Mouse (Mus musculus) CD4-positive, CD25-positive, alpha-beta regulatory T cell, adult 4 months (primary cell): Measurements from ENCODE around the gene Hnrnph2. TPM values are rescaled to one million over a fixed set of nuclear protein-coding genes. Genes with fewer than 3 reads are reported as not detected.

Source experiments
- ATAC-seq: one replicate; pipeline ENCODE4 v1.8.0; 2017
- polyA plus RNA-seq, 2 experiments: library from polyadenylated mRNA; unstranded; fragments of 100-300 nt; shearing (Covaris generic); gene quantifications; one replicate each; pipeline ENCODE4 v1.2.1; 2017

Hnrnph2 gene
- polyA plus RNA-seq, 2 experiments from 2014 or later: 93.8 to 139 TPM

DNA sequence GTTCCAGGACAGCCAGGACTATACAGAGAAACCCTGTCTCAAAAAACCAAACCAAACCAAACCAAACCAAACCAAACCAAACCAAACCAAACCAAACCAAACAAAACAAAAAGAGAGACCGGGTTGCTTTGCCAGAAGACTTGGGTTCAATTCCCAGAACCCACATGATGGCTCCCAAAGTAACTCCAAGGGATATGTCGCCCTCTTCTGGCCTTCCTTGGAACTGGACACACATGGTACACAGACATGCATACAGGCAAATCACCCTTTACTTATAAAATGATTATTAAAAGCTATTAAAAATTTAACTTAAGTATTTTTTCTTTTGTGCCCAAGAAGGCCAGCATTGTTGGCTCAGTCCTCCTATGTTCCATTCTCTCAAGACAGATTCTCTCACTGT is 13.3 kb downstream of the Hnrnph2 start:
- no peak for ATAC-seq

DNA sequence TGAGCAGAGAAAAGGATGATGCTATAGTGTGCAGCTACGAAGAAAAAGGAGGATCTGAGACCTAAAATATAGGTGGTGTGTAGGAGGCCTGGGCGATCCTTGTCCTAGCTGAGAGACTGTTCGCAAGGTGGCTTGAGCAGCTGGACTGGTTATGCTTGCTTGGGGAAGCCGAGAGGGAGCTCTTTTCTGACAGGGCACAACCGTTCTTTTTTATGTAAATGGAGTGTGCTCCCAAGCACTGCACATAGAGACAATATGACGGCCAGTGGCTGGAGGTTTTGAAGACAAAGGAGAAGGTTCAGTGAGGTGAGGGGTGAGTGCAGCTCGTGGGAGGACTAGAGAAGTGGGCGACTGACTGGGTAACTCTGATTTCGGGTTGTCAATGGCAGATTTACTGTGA is 18.7 kb downstream of the Hnrnph2 start:
- ATAC-seq: no peak

DNA sequence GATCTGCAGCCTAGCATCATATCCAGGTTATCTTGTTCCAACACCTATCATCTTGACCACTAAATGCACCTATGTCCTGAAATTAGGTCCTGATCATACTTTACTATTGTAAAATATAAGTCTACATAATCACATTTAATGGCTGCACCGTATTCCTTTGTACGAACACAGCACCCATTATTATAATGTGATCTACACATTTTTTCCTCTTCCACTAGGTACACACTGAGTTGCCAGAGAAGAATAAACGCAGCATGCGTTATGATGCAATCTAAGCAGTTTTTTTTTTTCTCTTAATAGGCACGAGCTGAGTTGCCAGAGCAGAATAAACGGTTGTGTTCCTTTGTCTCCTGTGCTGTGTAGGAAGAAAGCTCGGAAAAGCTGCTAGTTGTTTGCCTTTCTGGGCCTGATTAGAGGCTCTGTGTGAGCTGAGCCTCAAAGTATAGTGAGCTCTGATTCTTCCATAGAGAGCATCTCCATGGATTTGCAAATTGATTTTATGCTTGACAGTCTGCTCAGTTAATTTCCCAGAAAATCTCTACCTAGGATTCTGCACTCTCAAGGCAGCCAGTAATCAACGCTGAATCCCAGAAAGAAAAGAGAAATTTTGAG is 19.4 kb downstream of the Hnrnph2 start:
- ATAC-seq: no peak

DNA sequence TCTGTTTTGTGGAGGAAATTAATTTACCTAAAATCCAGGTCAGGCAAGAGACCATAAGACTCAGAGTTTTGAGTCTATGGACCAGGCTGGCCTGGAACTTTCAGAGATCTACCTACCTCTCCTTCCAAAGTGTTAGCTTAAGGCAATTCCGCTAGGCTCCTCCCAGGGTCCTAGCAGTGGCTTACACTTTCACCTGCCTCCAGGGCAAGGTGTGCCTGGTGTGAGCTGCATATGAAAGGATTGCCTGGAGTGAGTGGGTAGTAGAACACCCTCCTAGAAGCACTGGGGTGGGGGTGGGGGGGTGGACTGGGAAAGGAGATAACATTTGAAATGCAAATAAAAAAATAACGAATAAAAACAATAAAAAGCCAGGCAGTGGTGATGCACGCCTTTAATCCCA is 20.7 kb downstream of the Hnrnph2 start:
- no peak for ATAC-seq

DNA sequence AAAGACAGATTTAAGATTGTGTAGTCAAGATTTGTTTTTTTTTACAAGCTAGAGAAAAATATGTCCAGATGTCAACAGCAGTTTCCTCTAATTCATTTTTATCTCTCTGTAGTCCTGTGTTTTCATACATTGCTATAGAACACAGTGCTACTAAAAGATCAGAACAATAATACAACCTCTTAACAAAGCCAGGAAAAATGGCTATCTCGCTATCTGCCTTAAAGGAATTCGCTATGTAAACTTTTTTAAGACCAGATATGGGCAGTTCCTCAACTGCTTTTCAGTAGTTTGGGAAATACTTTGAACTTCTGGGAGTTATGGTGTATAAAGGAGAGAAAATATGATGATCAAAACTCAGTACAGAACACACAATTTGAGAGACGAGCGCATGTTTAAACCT is 22.4 kb downstream of the Hnrnph2 start:
- no peak for ATAC-seq

DNA sequence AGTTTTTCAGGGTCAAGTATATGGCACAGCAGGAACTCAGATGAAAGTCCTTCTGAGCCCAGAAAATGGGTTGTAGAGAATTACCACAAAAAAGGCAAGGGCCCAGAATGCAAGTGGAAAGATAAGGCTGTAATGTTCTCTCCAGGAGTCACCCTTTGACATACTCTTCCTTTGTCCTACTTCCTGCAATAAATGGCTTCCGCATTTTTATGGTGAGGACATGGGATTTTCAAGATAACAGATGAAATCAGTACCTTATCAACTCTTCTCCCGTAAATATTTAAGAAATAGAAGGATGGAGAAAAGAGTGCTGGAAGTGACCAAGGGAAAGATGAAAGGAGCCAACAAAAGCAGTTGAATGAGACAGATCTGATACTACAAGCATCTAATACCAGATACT is 27.2 kb downstream of the Hnrnph2 start:
- no peak for ATAC-seq

DNA sequence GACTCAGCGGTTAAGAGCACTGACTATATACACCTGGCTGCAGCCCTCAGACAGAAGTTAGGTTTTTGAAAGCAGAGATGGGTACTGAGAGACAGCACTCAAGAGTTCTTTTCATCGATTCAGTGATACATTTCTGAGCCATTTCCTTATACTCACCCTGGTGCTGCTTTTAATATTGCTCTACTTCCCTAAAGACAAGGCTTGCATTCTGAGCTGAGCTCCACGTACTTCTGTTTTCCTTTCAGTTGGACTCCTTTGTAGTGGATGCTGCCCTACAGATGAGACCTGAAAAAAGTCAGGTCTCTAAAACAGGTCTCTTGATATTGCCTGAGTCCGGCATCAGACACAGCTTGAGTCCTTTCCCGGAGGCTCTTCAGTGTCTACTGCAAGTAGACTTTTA is 31.7 kb downstream of the Hnrnph2 start:
- ATAC-seq: no peak

DNA sequence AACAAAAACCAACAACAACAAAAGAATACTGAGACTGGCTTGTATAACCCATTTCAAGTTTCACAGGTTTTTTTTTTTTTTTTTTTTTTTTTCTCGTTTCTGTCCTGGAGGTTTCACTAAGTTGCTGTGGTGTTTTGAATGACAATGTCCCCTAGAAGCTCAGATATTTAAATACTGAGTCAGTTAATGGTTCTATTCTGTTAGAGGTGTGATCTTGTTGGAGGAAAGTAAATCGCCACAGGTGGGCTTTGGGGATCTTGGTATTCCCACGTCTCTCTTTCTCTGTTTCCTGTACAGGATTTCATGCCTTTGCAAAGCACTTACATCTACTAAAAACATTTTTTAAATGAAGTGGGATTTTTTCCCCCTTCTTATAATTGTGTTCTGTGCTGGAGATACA is 34.1 kb downstream of the Hnrnph2 start:
- no peak for ATAC-seq

DNA sequence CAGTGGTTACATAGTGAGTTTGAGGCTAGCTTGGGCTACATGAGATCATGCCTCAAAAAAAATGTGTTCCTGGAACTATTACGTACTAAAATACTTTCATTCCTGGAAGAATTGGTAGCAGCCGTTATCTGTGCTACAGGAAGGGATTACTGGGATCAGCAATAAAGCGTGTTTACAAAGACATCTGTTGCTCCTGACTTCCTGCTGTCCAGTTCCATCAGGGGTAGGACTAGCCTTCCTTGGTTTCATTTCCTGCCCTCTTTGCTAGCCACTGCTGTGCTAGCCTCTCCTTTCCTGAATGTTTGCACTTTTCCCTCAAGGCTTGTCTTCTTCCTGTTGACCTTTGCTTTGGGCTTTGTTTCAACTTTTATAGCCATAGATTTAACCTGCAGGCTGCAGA is 34.9 kb downstream of the Hnrnph2 start:
- no peak for ATAC-seq

DNA sequence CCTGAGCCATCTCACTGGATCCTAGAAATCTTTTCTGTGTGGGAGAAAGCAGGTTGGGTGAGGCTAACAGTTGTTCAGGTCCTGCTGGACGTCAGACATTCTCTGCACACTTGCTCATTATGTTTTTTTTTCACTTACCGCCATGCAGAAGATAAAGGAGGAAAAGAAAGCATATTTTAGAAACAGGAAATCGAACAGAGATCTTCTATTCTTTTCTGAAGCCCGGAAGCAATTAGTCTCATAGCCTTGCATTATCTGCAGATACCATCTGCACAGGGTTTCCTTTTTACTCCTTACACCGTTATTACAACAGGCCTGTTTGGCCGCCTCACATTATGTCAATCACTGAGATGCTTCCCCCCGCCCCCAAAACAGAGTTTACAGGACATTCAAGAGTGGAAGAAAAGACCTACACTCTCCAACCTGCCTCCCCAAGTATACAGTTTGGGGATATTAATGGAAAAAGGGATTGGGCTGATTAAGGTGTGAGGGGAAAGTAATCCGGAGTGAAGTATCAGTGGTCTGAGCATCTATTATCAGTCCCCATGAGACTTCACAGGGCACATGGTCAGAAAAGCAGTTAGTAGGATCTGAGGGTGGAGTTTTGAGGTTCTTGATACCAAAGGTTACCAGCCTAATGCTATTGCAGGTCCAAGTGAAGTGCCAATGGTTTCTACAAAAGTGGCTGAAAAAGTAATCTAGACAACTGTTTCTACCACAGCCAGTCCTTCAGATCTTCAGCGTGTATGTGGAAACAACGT is 40.2 kb downstream of the Hnrnph2 start:
- ATAC-seq: peak; percentile 96

DNA sequence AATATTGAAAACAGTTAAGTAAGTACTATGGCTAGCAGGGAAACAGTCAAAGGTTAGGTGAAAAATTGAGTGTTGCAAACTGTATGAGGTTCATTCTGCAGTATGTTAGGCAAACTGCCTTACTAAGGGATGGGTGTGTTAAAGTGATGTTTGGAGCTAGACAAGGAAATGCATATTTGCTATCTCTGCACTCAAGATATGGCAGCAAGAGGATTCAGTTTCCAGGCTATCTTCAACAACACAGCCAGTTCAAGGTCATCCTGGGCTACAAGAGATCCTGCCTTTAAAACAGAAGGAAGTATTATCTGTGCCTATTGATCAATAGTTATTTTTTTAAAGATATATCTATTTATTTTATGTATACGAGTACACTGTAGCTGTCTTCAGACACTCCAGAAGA is 45.4 kb downstream of the Hnrnph2 start:
- no peak for ATAC-seq

DNA sequence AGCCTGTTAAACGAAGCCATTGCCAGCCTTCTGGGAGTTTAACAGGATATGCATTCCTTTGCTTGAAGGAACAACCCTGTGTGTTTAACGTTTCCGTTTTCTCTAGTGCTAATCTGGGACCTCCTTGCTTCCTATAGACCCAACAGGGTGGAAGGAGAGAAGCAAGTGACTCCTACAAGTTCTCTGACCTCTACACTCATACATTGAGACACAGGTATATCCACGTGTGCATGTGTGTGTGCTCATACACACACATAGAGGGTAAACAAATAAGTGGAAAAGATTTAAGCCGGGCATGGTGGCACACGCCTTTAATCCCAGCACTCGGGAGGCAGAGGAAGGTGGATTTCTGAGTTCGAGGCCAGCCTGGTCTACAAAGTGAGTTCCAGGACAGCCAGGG is 46.4 kb downstream of the Hnrnph2 start:
- no peak for ATAC-seq

DNA sequence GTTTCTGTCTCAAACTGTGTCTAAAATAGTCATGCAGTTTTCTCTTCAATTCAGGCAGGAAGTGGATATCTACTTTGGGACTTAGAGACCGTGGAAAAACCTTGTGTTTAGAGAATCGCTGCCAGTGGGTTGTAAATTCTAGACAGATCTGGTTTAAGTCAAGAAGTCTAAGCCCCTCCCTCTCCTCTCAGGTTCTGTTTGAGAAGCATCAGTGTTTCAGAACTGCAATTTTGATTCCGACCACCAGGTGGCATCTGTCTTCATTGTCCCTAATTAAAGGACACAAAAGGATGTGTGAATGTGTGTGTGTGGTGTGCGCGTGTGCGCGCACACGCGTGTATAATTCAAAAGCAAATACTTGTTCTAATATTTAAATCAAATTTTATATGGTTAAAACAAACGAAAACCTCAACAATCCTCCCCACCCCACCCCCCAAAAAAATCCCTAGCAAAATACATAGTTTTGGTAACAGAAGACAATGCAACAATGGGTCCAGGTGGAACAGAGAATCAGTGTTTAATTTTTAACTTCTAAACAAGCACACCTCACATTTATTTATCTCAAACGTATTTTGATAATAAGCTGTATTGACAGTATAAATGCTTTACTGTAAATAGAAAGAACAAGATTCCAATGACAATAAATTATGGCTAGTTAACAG is 47.2 kb downstream of the Hnrnph2 start:
- peak; percentile 92 for ATAC-seq

DNA sequence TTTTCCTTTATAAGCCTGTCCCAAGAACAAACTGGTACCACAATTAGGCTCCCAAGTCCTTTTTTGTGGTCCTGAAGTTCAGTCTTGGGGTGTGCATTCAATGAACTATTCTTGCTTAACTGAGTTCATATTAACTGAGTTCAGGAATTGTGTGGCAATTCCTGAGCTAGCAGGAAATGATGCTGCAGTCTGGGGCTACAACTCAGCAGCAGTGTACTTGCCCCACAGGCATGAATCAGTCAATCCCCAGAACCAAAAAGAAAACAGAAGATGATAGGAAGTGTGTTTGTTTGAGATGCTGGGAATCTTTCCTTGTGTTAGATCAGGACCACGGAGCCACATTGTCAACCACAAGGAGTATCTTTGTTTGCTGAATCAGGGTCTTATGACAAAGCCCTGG is 51.1 kb downstream of the Hnrnph2 start:
- ATAC-seq: no peak

Other genes starting within 250 kb of the Hnrnph2 start
- not detected for gene Drp2, start 196.6 kb upstream of the Hnrnph2 start, polyA plus RNA-seq
- gene Taf7l, start 124.7 kb upstream of the Hnrnph2 start, polyA plus RNA-seq: not detected
- gene Timm8a1, start 59.3 kb upstream of the Hnrnph2 start, polyA plus RNA-seq: 10 to 100 TPM; 28.8 to 36.1 TPM
- gene Btk, start 17.6 kb upstream of the Hnrnph2 start, polyA plus RNA-seq: 1 to 10 TPM in 1 of 2 experiments, under 1 TPM in 1; 0.38 to 2.2 TPM
- gene Rpl36a, start 15.5 kb upstream of the Hnrnph2 start, polyA plus RNA-seq: 100 to 1,000 TPM; 553 to 695 TPM
- 1 to 10 TPM; 3.4 to 4.9 TPM for gene Gla, start 54 bp upstream of the Hnrnph2 start, polyA plus RNA-seq
- gene Armcx4, start 85.3 kb downstream of the Hnrnph2 start, polyA plus RNA-seq: under 1 TPM; 0.51 to 0.71 TPM
- gene Armcx1, start 116.8 kb downstream of the Hnrnph2 start, polyA plus RNA-seq: 1 to 10 TPM; 2.7 to 3.7 TPM
- 1 to 10 TPM; 1.3 to 1.9 TPM for gene Armcx6, start 150.2 kb downstream of the Hnrnph2 start, polyA plus RNA-seq
- gene Armcx3, start 155.4 kb downstream of the Hnrnph2 start, polyA plus RNA-seq: 10 to 100 TPM; 12.5 to 18.9 TPM
- 10 to 100 TPM in 1 of 2 experiments, 1 to 10 TPM in 1; 7.5 to 15.3 TPM for gene Armcx2, start 208.0 kb downstream of the Hnrnph2 start, polyA plus RNA-seq